Mouse (Mus musculus) neutrophil, adult 5-6 weeks (primary cell): Measurements from ENCODE around the gene Nfib. TPM values are rescaled to one million over a fixed set of nuclear protein-coding genes. Genes with fewer than 3 reads are reported as not detected.

Experiments
- ATAC-seq: fragments of 151-379, 151-347 bp; 2 replicates; pipeline ENCODE4 v1.8.0; 2017; ENCODE audit warnings: mild to moderate bottlenecking, moderate TSS enrichment; ENCODE audit not compliant: insufficient number of reproducible peaks, poor library complexity, low FRiP score, severe bottlenecking; ENCODE audit errors: extremely low read depth
- total RNA-seq: library from RNA; stranded (forward); fragments of 200-1000 nt; gene quantifications from 2 replicates; pipeline ENCODE4 v1.2.3, GENCODE M21; 2017

Gene Nfib
- total RNA-seq, 1 experiment from 2014 or later: not detected

- no peak for ATAC-seq
Observed at GRCm38 (mm10) chr4:82364696-82365385, 340.7 kb downstream of the Nfib start.

- ATAC-seq: no peak
Observed at GRCm38 (mm10) chr4:82363951-82364350, 341.6 kb downstream of the Nfib start.

GRCm38 (mm10) chr4:82362294-82362693, 343.3 kb downstream of the Nfib start:
- ATAC-seq: no peak

- ATAC-seq: no peak
Observed at GRCm38 (mm10) chr4:82360081-82360511, 345.5 kb downstream of the Nfib start.

DNA sequence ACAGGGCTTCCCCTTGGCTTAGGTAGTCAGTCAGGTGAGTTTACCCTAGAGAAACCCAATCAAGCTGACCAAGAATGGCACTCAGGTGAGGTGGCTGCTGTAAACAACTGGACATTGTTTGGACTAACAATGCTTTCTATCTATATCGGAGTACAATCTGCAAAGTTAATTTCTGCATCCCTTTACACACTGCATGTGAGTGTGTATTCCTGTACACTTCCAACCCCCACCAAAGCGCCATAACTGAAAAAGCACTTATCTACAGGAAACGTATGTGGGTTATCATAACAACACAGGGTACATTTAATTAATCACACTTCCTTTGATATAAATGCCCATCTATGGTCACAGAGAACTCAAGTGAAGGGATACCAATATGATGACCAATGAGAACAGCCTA, 346.4 kb downstream of the Nfib start:
- no peak for ATAC-seq

GRCm38 (mm10) chr4:82349006-82349405, 356.5 kb downstream of the Nfib start:
- ATAC-seq: no peak

GRCm38 (mm10) chr4:82344787-82345186, 360.8 kb downstream of the Nfib start:
- no peak for ATAC-seq

GRCm38 (mm10) chr4:82344224-82344623, 361.3 kb downstream of the Nfib start:
- no peak for ATAC-seq

- ATAC-seq: no peak
Observed at GRCm38 (mm10) chr4:82338930-82339329, 366.6 kb downstream of the Nfib start.

GRCm38 (mm10) chr4:82338481-82338880, 367.1 kb downstream of the Nfib start:
- ATAC-seq: no peak

DNA sequence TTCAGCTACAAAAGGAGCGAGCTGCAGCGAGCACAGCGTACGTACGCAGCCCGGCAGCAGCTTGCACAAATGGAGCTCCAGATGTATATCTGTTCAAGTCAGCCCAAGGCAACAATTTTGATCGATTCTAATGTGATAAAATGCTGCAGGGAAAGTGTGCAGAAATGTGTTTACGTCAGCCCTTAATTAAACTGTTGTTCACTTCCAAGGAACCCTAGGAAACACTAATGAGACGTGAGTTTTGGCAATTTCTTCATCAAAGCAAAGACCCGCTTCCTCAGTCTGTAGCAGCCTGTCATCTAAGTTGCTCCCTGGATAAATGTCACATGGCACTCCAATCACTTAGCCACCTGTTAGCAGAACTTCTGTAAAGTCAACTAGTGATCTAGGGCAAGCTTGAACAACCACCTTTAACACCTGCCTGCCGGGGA, 368.6 kb downstream of the Nfib start:
- no peak for ATAC-seq

DNA sequence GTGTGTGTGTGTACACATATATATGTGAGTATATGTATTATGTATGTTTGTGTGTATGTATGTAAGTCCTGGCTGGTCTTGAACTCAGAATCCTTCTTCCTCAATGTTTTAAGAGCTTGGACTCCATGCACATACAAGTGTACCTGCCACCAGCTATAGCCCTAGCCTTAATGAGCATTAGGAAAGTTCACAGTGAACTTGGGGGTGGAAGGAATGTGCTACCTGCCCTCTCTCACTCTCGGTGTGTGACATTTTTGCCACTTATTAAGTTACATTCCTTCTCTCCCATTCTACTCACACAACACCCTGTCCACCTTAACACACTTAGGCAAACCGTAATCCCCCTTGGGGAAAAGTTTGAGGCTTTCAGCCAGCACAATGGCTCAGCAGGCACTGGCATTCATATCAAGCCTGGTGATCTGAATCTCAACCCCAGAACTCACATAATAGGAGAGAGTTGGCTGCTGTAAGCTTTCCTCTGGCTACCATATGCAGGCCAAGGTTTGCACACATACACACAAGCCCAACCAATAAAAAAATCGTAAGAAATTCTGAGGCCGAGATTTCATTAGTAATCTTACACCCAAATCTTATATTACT, 370.2 kb downstream of the Nfib start:
- ATAC-seq: no peak

GRCm38 (mm10) chr4:82333413-82333812, 372.1 kb downstream of the Nfib start:
- no peak for ATAC-seq

DNA sequence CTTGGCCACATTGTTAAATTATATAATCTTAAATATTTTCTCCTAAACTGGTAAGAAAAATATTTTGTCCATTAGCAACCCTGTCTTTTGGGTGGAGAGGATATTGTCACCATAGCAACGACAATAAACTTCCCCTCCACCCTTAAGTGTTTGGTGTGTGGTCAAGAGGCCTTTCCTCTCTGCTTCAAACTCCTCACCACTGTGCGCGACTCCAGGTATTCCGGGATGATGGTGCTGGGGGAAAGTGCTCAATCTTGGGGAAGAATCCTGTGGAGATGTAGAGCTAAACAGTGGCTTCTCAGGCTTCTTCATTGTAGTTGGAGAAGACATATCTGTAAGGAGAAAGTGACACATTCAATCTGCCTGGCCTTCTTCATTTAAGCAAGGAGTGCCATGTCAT, 375.5 kb downstream of the Nfib start:
- ATAC-seq: no peak

DNA sequence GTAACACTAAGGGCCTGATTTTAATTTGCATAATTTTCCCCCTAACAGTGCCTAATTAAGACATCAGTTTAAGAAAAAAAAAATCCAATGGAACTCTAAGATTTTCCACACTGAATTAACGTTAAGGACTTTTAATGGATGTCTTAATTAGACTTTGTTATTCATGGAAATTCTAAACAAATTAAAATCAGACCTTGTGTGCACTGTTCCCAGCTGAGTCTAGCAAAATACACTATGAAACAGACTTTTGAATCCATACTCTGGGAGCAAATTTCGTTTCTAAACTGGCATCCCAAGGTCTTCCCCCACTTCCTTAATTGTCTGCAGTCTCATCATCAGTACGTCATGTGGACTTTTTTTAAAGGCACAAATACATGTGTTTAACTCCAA, 379.4 kb downstream of the Nfib start:
- no peak for ATAC-seq

GRCm38 (mm10) chr4:82325409-82326139, 380.0 kb downstream of the Nfib start:
- no peak for ATAC-seq

- ATAC-seq: no peak
Observed at GRCm38 (mm10) chr4:82324977-82325376, 380.6 kb downstream of the Nfib start.

DNA sequence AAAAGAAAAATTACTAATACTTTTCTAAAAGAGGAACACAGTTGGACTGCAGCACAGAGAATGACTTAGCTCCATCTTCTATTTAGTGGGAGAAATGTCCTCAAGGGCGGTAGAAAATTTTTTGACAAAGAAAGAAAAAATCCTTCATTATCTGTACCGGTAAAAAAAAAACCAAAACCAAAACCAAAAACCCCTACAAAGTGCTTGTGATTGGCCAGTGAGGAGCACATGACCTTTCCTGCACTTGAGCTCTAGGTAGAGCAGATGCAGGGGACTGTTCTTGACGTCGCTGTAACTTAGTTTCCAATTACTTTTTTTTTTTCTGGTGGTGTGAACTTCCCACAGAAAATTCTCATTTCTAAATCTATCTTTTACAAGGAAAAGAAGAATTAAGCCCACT, 384.5 kb downstream of the Nfib start:
- no peak for ATAC-seq

- ATAC-seq: no peak
Observed at GRCm38 (mm10) chr4:82319388-82319787, 386.2 kb downstream of the Nfib start.

DNA sequence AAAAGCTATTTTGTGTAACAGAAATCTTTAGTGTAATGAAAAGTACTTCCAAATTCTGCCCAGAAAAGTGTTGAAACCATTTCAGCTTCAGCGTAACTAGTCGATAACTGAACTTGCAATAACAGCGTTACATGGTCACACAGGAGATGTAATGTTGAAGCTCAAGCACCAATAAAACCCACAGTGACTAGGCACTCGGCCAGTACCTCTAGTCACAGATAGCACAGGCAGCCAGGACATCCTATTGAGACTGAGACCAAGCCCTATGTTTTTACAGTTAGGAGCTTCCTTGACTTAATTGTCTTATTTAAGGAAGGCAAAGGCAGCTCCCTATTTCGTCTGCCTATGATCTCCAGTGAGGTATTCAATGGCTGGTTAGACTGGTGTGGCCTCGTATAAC, 389.4 kb downstream of the Nfib start:
- no peak for ATAC-seq
